Mouse (Mus musculus) induced T-regulatory cell, adult 2 months (primary cell): ENCODE measurements around the gene Ifngr1.

Source experiments
- DNase-seq: peaks from one replicate; pipeline ENCODE4 v3.0.0-alpha.2; 2012; ENCODE audit warnings: low read depth

Ifngr1 gene

DNA sequence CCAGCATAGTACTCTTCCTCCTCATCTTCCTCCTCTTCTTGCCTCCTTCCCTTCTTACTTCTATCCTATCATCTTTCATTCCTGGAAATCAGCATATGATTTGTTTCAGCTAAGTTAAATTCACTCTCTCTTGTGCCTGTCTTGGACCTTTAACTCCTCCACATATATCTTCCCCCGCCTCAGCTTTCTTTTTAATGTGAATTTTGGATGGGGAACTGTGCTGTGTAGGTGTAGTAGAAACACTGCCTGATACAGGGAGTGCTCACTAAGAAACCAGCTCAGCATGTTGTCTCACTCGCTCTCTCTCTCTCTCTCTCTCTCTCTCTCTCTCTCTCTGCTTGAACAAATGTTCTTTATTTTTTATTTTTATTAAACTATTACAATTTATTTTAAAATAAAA is 53.4 kb downstream of the Ifngr1 start:
- DNase-seq = no peak

DNA sequence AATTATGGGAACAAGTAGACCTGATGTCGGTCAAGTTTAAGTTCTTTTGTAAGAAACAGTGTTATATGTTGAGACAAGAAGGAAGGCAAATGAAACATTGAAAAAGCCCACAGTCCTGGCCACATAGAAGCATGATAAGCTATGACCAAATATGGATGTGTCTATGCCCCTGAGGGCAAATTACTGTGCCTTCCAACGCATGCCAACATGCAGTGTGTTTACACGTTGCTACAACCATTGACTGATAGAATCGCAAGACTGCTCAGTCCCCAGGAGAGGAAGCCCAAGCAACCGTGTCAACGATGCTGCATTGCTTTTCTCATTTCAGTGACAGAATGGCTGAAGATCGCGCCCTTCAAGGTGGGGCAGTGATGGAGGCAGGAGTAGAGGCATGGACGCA is 65.7 kb downstream of the Ifngr1 start:
- DNase-seq = no peak
